Mouse (Mus musculus) gastrocnemius, postnatal 25 days (tissue): ENCODE data around the gene Ell2. TPM values are rescaled to one million over a fixed set of nuclear protein-coding genes. Genes with fewer than 3 reads are reported as not detected.

ENCODE experiments used
- DNase-seq: peaks from one replicate; pipeline ENCODE4 v3.0.0; 2022
- total RNA-seq, 2 experiments: library from RNA; stranded (reverse); gene quantifications; 1 replicate in 1 of 2; 2 replicates in 1 of 2; pipeline ENCODE4 v1.2.3; 2021

Gene Ell2
- total RNA-seq, 2 experiments from 2014 or later = 21.9 to 31.8 TPM

DNA sequence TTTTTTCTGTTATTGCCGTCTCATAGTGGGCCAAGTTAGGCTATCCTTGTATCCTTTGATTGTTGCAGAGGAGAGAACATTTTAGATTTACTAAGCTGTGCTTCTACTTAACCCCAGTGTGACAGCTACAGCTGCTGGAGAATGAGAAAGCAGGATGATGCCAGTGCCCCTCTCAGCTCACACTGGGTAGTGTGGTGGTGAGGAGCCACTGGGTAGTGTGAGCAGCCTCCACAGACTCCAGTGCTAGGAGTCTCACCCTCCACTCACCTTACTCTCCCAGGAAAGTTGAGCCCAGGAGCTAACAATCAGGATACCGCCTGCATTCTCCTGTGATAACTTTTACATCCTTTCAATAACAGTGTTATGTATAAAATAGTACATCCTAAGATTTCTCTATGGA lies 60.4 kb downstream of the Ell2 start:
- no peak for DNase-seq

DNA sequence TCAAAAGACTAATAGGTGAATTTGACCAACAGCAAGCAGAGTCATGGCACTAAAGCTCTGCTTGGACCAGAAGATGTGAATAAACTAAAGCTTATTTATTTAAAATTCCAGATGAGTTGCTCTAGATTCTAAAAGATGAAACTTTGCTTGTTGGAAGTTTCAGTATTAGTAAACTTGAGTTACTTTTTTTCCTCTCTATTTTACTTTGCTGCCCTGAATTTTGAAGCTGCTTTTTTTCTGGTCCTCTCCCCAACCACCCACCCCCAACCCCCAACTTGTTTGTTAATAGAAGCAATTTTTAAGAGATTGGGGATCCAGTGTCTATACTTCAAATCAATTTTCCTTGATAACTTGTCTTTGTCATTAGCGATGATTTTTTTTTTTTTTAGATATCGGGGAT lies 64.2 kb downstream of the Ell2 start:
- no peak for DNase-seq

DNA sequence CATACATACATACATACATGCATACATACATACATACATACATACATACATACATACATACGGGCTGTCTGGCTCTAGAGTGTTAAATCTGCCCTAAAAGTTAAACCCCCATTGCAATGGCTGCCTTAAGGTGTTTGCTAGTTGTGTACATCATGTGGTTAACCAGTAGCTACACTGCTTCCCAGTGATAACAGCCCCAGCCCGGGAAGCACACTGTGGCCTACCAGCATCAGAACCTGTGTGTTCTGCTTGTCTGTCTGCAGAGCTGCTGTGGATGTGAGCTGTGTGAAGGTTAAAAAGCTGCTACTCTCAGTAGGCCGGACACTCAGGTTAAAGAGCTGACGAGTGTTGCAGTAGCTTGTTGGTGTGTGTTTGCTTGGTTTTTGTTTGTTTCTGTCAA lies 64.8 kb downstream of the Ell2 start:
- DNase-seq = no peak

DNA sequence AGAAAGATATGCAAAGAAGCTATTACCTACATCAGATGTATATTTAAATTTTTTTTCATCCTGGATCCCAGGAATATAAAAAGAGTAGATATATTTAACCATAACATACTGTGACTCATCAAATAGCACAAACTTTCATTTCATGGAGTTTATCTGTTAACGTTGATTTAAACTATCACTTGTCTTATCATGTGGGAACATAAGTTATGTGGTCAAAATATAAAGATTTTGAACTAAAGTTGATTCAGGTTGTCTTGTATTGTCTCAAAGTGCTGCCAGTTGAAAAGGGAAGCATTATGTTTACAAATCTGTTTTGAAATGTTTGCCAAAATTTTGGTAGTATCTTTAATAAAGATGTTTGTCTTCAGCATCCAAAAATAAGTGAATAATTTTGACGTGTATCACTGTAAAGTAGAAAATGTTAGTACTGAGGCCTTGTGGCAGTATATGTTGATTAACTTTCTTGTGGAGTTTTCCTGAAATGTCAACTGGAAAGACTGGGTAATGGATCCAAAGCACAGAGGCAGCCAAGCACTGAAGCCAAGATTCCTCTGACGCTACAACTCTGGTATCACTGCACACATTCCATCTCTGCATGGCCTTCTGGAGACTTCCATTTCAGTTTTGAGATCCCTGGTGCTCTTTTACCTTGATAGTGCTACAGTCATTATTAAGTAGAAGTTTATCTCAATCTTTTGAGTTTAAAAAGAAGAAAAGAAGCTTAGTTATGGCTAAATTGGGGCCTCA lies 65.6 kb downstream of the Ell2 start:
- DNase-seq = peak; percentile 38

DNA sequence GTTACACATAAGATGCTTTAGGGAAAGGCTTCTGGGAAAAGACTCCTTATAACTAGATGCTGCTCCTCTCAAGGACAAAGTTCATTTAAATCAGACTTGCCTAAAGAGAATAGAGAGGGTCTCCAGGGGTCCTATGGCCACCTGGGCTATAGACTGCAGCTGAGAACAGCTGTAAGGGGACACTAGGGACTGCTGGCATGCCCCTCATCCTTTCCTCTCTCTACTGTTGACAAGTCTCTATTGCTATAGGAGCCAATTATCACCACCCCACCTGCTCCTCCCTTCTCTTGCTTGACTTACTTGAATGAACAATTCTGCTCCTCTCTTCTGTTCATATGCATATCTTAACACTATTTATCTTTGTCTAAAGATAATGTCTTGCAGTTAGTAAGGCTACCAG lies 69.4 kb downstream of the Ell2 start:
- no peak for DNase-seq

DNA sequence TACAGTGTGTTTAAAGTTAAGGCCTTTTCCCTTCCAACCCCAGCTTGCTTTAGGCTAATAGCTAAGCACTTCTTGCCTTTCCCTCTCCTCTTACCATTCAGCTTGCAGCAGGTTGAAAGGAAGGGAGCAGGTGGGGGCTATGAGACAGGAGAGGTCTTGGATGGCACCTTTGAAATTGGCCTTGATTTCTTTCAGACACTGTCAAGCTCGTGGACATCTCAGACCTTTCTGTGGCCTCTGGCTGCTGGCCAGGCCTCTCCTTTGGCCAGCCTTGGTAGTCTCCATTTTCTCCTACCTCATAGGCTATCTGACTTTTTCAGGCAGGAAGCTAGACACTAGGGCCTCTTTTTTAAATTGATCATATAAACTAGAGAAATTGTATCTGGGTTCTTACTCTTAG lies 70.1 kb downstream of the Ell2 start:
- no peak for DNase-seq

DNA sequence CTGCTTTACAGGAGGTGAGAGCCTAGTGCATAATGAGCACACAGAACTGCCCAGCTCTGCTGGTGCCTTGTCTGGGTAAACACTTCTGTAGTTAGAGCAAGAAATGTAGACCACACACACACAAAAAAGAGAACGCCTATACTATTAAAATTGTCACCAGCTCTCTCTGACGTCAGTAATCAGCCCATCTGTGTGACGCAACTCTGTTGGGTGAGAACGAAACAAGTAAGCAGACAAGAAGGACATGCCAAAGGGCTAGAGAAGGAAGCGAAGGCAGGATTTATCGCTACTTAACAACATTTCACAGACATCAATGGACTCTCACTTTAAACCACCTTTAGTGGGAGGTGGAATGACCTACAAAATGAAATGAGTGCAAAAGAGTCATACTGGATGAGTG lies 71.6 kb downstream of the Ell2 start:
- DNase-seq = no peak

DNA sequence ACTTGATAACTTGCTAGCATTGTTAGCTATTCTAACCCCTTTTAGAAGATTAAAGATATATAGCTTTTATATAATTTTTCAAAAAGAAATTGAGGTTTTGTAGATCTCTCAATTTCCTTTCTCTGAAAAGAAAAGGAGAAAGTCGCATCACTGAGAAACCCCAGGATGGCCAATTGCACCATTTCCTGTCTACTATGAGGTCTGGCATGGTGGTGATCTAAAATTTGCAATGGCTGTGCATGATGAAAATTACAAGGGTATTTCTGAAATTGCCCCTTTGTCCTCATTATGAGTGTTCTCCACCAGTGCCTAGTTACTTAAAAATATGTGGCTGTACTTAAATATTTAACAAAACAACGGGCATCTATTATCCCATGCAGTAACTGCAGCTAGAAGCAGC lies 72.6 kb downstream of the Ell2 start:
- DNase-seq = no peak

DNA sequence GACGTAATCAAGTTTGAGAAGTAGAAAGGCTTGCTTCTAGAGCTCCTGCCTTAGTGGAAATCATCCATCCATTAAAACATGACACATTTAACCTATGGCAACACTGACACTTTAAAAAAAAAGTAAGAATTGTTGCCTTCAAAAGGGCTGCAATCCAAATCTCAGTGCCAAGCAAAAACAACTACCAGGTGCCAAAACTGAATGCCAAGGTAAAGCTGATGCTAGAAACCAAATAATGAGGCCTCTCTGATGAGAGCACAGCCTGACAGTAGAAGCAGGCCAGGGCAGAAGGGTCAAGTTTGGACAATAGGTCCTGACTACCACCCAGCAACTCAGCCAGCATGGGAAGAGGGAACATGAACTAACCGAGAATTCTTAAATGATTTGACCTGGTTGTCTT lies 73.5 kb downstream of the Ell2 start:
- no peak for DNase-seq

DNA sequence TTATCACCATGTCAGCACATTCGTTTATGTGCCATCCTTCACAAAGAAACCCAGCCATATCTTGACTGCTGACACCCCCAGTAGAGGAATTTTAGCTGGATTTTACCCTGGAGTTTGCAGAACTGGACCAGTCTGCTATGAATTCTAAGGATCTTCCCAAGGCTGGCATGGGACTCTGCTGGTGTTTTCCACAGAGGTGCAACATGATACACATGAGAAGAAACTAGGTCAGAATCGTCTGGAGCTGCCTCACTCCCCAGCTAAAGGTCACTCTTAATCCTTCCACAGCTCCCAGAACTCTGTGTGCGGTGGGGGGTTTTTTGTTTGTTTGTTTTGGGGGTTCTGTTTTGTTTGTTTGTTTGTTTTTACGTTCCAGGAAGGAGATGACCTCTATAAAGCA lies 79.2 kb downstream of the Ell2 start:
- DNase-seq = peak; percentile 37

DNA sequence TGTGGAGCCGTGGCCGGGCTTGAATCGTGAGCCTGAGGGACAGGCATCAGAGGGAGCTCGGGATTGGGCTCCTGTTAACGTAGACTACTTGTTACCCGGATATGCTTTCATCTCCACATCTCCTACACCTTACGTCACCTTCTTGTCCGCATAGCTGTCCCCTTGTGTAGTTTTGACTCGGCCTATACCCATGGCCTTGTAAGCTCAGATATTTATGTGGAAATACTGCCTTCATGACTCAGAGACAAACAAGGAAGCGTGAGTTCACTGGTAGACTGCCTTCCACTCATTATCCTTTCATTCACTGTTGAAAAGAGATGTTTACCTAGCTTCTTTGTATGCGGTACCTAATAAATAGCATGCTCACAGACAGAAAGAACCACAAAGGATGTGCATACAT lies 79.7 kb downstream of the Ell2 start:
- no peak for DNase-seq

DNA sequence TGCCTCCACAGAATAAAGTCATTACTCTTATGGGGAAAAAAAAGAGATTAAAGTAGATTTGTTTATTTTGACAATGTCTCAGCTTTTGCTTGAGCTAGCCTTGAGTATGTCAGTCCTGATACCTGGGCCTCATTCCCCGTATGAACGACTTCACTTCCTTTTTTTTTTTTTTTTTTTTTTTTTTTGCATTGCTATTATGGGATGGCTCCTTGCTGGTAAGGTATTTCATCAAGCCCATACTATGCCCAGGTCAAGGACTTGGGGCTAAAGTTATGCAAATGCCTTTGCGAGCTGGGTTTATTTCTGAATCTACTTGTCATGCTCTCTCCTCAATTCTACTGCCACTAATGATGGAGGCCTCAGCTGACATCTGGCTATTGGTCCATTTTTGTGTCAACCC lies 80.8 kb downstream of the Ell2 start:
- DNase-seq = no peak

DNA sequence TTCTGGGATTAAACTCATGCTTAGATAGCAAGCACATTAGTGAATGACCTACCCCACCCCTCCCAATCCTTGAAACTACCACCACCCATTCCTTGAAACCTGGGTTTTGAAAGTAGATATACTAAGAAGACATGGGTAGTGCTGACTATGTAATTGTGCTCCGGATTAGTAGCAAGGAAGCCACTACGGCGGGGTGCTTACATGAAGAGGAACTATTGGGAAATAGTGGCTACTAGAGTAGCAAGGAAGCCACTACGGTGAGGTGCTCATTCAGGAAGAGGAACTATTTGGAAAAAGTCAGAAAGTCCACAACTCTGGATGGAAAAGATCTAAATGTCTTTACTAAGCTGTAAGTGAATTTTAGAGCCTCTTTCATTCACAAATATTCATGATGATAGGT lies 81.6 kb downstream of the Ell2 start:
- no peak for DNase-seq

DNA sequence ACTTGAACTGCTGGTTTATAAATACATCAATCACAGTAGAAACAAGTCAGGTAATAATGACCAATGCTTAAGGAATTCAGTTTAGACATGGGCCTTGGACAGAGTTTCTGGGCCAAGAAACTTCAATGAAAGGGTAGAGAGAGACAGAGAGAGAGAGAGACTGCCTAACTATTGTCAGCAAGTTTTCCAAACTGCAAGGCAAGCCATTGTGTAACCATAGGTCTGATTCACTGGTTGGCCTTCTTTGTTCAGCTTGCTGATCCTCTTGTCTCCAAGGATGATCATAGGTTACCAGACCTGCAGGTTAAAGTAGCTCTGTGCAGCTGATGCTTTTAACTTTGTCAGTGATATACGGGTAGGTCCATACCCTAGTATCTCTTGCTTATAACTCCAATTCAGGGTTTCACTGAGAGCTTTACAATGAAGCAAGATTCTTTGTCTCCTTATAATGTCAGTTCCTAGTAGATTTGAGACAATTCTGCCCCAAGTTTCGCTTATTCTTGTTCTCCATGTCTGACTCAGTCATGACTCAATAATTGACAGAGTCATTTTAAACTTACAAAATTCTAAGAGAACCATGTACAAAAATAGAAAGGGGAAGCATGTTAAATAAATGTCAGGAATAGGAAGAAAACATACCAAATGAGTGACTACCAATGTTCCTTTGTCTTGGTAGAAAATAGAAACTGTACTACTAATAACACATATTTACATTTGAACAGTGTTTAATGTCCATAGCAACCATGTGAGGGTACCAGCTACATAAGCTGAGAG lies 82.7 kb downstream of the Ell2 start:
- DNase-seq = no peak

DNA sequence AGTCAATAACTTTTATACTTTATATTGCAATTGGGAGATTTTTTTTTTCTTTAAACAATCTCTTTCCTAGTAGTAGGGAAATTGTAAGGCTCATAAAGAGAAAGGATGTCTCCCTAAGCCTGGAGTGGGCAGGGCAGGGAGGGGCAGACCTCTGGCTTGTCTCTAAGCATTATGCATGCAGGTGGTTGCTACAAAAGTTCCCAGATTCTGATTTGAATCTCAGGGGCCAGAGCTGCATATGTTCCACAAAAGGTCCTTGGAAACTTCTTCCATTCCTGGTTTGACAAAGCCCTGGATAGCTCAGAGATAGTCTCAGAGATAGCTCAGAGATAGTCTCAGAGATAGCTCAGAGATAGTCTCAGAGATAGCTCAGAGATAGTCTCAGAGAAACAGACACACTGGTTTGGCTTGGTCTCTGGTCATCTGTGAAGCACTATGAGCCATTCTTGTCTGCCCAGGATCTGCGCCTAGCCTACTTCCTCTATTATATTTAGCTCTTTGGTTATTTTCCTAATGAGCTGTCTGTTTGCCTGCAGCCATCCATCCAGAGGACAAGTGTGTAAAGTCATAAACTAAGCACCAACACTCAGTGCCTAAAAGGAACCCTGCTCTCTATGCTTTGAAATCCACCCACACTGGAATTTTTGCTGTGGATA lies 84.1 kb downstream of the Ell2 start:
- no peak for DNase-seq

DNA sequence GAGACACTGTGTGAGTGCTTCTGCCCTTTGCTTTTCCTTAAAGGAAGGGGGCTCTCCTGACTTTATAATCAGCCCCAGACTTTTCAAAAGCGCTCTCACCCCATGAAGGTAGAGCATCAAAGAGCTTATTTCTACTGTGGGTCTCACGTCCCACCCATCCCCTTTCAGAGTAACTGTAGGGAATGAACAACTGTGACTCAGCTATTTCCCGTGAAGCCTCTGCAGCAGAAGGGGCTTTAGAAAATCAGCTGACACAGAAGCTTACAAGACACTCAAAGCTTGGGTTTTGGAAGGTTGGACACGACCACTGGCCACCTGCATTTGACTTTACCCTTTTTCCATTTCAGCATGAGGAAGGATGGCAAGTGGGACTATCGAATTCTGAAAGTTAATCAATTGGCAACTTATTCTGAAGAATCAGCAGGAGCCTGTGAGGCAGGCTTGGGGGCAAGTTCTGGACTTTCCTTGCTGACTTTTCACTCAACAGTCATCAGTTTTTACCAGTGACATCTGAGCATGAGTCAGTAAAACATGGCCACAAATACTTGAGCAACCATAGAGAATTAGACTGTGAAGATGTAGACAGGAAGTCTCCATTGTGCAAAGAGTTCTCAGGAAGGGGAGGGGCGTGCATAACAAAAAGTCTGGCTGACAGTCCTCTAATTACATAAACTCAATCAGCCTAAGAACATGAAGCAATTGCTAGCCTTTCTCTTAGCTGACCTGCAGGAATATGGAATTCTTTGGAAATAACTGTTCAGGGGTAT lies 87.5 kb downstream of the Ell2 start:
- DNase-seq = no peak

DNA sequence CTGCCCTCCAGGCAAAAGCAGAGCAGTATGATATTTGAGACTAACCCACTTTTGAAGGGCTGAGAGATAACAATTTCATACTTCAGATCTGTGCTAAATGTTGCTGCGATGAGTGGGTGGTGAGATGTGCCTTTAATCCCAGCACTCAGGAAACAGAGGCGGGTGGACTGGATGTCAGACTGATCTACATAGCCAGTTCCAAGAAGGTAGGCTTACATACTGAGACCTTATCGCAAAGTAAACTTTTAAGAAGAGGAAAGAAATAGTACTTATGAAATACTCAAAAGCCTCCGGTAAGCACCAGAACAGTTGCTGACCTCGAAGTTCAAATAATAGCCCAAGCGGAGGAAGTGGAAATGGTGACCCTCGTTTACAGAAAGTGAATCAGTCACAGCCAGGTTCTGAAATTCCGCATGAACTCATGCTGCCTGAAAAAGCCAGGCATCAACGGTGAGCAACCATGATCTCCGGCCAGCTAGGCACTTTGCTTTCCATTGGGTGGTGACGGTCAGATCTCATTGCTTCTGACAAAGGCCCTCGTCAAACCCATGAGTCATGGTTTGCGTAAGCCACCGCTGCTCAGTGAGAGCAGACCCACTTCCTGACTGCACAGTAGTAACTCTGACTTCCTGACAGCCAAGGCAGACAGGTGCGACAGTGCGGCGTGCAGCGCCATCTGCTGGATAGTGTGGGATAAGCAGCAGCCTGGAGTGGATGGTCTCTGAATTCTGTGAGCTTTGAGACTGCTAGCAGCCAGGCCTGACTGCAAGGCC lies 91.0 kb downstream of the Ell2 start:
- peak; percentile 87 for DNase-seq

DNA sequence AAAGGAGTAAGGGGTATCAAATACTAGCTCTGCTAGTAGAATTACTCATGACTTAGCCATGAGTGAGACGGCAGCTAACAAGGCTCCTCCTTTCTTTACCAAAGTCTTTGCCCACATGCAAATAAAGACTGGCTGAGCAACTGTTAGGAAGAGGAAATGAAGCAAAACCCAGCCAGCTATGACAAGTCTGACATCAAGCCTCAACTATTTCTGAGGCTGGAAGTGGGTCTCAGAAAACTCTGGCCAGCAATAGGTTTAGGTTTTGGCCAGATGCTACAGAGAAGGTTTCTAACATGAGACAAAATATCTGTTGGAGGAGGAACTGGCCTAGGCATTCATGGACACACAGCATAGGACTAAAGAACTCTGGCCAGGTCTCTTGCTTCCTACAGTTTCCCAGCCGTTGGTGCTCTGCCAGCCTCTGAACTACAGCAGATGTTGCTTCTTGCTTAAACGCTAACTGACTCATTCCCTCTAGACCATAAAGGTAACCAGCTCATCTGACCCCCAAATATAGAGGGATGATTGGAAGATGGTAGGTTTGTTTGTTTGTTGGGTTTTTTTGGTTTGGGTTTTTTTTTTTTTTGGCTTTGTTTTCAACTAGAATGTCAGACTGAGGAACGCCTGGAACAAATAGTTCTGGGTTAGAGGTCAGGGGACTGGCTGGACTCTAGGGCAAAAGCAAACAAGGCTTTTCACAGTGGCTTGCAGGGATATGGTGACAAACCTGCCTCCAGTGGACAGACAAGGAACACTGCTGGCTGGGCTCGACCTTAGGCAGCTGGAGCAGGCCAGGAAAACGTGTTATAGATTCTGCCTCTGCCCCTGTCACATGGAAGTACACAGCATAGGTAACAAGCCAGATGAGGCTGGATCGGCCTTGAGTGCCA lies 92.1 kb downstream of the Ell2 start:
- DNase-seq = no peak

DNA sequence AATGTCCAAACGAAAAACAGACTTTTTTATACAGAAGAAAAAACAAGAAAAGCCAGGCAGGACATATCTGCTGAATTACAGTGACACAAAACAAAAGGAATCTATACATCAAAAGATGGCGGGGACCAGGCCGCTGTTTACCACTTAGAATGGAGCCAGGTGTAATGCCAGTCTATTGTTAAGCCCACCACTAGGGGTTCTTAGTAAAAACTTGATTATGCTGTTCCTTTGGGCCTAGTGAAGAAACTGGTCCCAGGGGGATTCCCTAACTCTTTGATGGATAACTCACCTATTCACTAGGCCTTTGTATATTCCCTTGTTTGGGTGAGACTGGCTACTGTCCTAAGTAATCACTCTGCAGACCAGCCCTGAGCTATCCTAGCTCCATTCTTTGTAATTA lies 92.9 kb downstream of the Ell2 start:
- DNase-seq = no peak

DNA sequence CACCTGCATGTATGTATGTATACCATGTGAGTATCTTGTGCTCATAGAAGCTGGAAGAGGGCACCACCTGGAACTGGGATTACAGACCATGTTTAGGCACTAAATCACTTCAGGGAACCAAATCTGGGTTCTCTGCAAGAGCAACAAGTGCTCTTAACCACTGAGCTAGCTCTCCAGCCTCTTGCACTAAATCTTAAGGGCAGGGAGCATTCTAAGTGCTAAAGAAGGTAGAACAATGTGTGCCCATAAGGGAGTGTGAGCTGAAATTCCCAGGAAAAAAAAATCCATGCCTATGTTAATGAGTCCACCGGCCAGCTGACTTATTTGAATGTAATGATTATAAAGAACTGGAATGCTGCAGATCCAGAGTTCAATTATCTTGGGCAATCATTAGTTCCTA lies 101.4 kb downstream of the Ell2 start:
- no peak for DNase-seq

DNA sequence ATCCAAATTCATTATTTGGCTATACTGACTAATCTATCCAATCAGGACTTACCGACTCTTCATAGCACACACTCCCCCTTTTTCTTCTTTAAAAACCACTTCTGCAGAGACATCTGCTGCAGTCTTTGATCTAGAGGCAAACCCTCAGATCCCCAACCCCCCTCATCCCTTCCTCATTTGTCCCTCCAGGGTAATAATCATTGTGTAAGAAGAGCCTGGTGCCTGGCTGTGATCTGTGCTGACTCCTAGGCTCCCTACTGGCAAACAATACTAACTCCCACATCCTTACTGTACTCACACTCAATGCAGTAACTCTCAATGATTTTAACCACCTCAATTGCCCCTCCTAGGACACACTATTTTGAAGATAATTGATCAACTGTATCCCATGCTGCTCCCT lies 103.4 kb downstream of the Ell2 start:
- DNase-seq = no peak
